Mouse (Mus musculus): Measurements from ENCODE around the gene Mid2. TPM values are rescaled to one million over a fixed set of nuclear protein-coding genes. Genes with fewer than 3 reads are reported as not detected.

Mid2 gene
- polyA plus RNA-seq, 1 experiment from 2014 or later, result 1.7 TPM

GRCm38 (mm10) chrX:140722400-140722799, 58.0 kb downstream of the Mid2 start:
- H3K9me3 ChIP-seq, result no peaks in the 10 kb centered on the region
- no peaks in the 10 kb centered on the region for H3K4me1 ChIP-seq
- DNase-seq (ENCODE audit: low spot score), result no peak
- no peak overlapping the region for H3K27ac ChIP-seq (replicated peaks)
- H3K27me3 ChIP-seq (replicated peaks; ENCODE audit: low read depth, poor library complexity, severe bottlenecking), result peaks cover 66% of the 10 kb centered on the region
- H3K36me3 ChIP-seq (replicated peaks), result no peaks in the 10 kb centered on the region
- H3K4me3 ChIP-seq, result no peak overlapping the region
- WGBS, result 40% methylated on average over 4 of the region's 4 CpGs

- no peak for DNase-seq (ENCODE audit: low spot score)
- Histone ChIP-seq H3K36me3 (replicated peaks) (no peaks in the 10 kb centered on the region), H3K9me3 (no peaks in the 10 kb centered on the region), H3K27ac (replicated peaks) (no peak overlapping the region), H3K4me3 (no peak overlapping the region), H3K27me3 (replicated peaks; ENCODE audit: low read depth, poor library complexity, severe bottlenecking) (peaks cover 89% of the 10 kb centered on the region), H3K4me1 (no peaks in the 10 kb centered on the region)
Observed at GRCm38 (mm10) chrX:140738986-140739385, 74.6 kb downstream of the Mid2 start.

GRCm38 (mm10) chrX:140743213-140743612, 78.8 kb downstream of the Mid2 start:
- Histone ChIP-seq H3K36me3 (replicated peaks) (no peaks in the 10 kb centered on the region), H3K9me3 (no peaks in the 10 kb centered on the region), H3K4me1 (no peaks in the 10 kb centered on the region), H3K4me3 (no peak overlapping the region), H3K27ac (replicated peaks) (no peak overlapping the region), H3K27me3 (replicated peaks; ENCODE audit: low read depth, poor library complexity, severe bottlenecking) (peaks cover 81% of the 10 kb centered on the region)
- no peak for DNase-seq (ENCODE audit: low spot score)
- 70% methylated on average over 5 of the region's 5 CpGs for WGBS

- H3K36me3 ChIP-seq (replicated peaks), result no peaks in the 10 kb centered on the region
- no peak overlapping the region for H3K27ac ChIP-seq (replicated peaks)
- H3K4me3 ChIP-seq, result no peak overlapping the region
- H3K27me3 ChIP-seq (replicated peaks; ENCODE audit: low read depth, poor library complexity, severe bottlenecking), result peaks cover 83% of the 10 kb centered on the region
- no peak for DNase-seq (ENCODE audit: low spot score)
- no peaks in the 10 kb centered on the region for H3K4me1 ChIP-seq
- WGBS, result 66% methylated on average over 1 of the region's 1 CpGs
- H3K9me3 ChIP-seq, result no peaks in the 10 kb centered on the region
Observed at GRCm38 (mm10) chrX:140769794-140770193, 105.4 kb downstream of the Mid2 start.

- Histone ChIP-seq H3K4me3 (no peak overlapping the region), H3K27me3 (replicated peaks; ENCODE audit: low read depth, poor library complexity, severe bottlenecking) (peaks cover 92% of the 10 kb centered on the region), H3K36me3 (replicated peaks) (no peaks in the 10 kb centered on the region), H3K9me3 (no peaks in the 10 kb centered on the region), H3K27ac (replicated peaks) (no peak overlapping the region), H3K4me1 (no peaks in the 10 kb centered on the region)
- DNase-seq (ENCODE audit: low spot score), result no peak
- WGBS, result 85% methylated on average over 2 of the region's 2 CpGs
Observed at GRCm38 (mm10) chrX:140805340-140805739, 140.9 kb downstream of the Mid2 start.

- peaks cover 69% of the 10 kb centered on the region for H3K27me3 ChIP-seq (replicated peaks; ENCODE audit: low read depth, poor library complexity, severe bottlenecking)
- no peak within 1 kb of the TSS for H3K4me3 ChIP-seq
- no peak for DNase-seq (ENCODE audit: low spot score)
- H3K4me1 ChIP-seq, result no peaks in the 10 kb centered on the region
- H3K9me3 ChIP-seq, result no peaks in the 10 kb centered on the region
- H3K36me3 ChIP-seq (replicated peaks), result no peaks in the 10 kb centered on the region
- no peak within 1 kb of the TSS for H3K27ac ChIP-seq (replicated peaks)
- 91% methylated on average over 22 of the region's 22 CpGs for WGBS
Observed at GRCm38 (mm10) chrX:140813312-140814006, 149.1 kb downstream of the Mid2 start, which contains the start of gene Tex13b. TSS of gene Tex13b (minus strand) at chrX:140813433.

Other genes with a start within 250 kb of the Mid2 start
- gene Prps1, start 208.0 kb upstream of the Mid2 start, polyA plus RNA-seq (2016; fragmentation: Nextera tagmentation; extraction: Ambion mirVana), result 89.6 TPM in 2 replicates
- gene Tsc22d3, start 63.9 kb upstream of the Mid2 start, polyA plus RNA-seq (2016; fragmentation: Nextera tagmentation; extraction: Ambion mirVana), result 112 and 115 TPM in 2 replicates
- gene Tex13b, start 148.8 kb downstream of the Mid2 start, polyA plus RNA-seq (2016; fragmentation: Nextera tagmentation; extraction: Ambion mirVana), result not detected in 2 replicates
- gene Vsig1, start 243.0 kb downstream of the Mid2 start, polyA plus RNA-seq (2016; fragmentation: Nextera tagmentation; extraction: Ambion mirVana), result not detected in 2 replicates

All from embryonic facial prominence, embryonic 10.5 days (tissue).